Mouse (Mus musculus) liver, embryonic 14.5 days (tissue): ENCODE results near the gene Uggt2.

Experiments
- CTCF ChIP-seq: IDR thresholded peaks from 2 replicates; pipeline ENCODE4 v1.5.1; 2016; ENCODE audit warnings: antibody characterized with exemption, low read depth, control low read depth
- EP300 ChIP-seq: IDR thresholded peaks from 2 replicates; pipeline ENCODE4 v1.6.1; 2016; ENCODE audit warnings: antibody characterized with exemption, low read depth

DNA sequence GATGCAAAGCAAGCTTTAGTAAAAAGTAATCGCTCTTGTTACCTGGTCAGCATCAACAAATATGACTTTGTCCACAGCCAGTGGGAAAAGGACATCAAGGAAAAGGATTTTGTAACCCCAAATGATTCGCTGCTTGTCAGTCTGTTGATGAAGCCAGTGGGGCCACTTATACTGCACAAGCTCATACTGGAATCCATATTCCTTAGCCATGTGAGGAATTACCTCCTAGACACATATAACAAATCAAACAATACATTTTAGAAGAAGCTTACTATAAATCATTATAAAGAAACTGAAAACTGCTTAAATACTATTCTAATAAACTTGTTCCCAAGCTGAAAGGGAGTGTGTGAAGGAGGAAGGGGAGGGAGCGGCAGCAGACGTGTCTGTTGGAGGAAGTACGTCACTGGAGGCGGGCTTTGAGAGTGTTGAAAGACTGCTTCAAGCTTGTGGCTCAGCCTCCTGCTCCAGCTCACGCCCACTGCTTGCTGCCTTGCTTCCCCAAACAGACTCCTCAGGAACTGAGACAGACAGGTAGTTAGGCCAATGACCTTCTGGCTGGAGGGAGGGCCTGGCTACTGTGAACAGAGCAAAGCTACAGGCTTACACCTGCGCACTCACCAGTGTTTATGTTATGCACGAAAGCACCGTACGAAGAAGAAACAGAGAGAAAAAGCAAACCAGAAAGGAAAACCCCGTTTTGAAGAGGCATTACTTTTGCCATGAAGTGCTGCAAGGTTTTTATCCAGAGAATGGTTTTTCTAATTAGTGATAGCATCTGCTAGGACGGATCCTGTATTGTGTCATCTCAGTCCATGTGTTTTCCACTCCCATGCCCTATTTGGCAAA lies 91.9 kb downstream of the Uggt2 start:
- TF ChIP-seq CTCF (no peak), EP300 (no peak)
